27 mouse cellular contexts compared by ENCODE assay signal in genomic region chr1:39893153-39893880, GRCm38 (mm10). TPM values are rescaled to one million over a fixed set of nuclear protein-coding genes. Genes with fewer than 3 reads are reported as not detected.
DNase-seq lines count a peak whose midpoint lies in the region; ATAC-seq and TF ChIP-seq lines count a peak whose summit lies in the region.
"Had no signal": no experiment of that assay in that cellular context is flagged by ENCODE, and none has a peak within 500 bp of the region (broad histone marks: within the 10 kb centered on the region; RNA-seq: fewer than 3 reads in every experiment).

No protein-coding gene starts in this region.

- WGBS in lung, postnatal 0 days, result 86% methylated on average over 11 of the region's 11 CpGs

- DNase-seq in lung, postnatal 0 days (ENCODE audit: low spot score), result peak; percentile 26
- DNase-seq in lung, postnatal 14 days, result no peak
- DNase-seq in NIH3T3 (ENCODE audit: low read depth), result peak; percentile 52
- DNase-seq in embryo, embryonic 10.5 days (ENCODE audit: low spot score), result no peak
- no peak for DNase-seq in thymus, adult 18-20 months
- DNase-seq in kidney, postnatal 14 days, result no peak
- DNase-seq: adrenal gland, postnatal 10 days; cerebellum, adult 9-11 months; heart, adult 11 months; heart, postnatal 10 days; kidney, postnatal 36 days; liver, embryonic 13.5 days; lung, embryonic 14.5 days; lung, postnatal 4 days; right cerebral cortex, adult 18-20 months; right cerebral cortex, postnatal 4 days had no signal

- H3K9ac ChIP-seq in lung, postnatal 0 days (replicated peaks; ENCODE audit: low read depth), result no peak overlapping the region
- H3K9ac ChIP-seq: embryonic facial prominence, embryonic 12.5 days; forebrain, embryonic 12.5 days; heart, embryonic 12.5 days; limb, embryonic 13.5 days; liver, embryonic 13.5 days; lung, embryonic 14.5 days had no signal

- no peak overlapping the region for H3K4me3 ChIP-seq in lung, postnatal 0 days (ENCODE audit: low read depth, low read length)
- H3K4me3 ChIP-seq: embryonic facial prominence, embryonic 12.5 days; forebrain, embryonic 12.5 days; heart, embryonic 12.5 days; limb, embryonic 13.5 days; liver, embryonic 13.5 days; midbrain, embryonic 10.5 days had no signal

- H3K27ac ChIP-seq in lung, postnatal 0 days (ENCODE audit: low read length), result no peak overlapping the region
- H3K27ac ChIP-seq: embryonic facial prominence, embryonic 12.5 days; forebrain, embryonic 12.5 days; hindbrain, postnatal 0 days; limb, embryonic 13.5 days; liver, embryonic 13.5 days; midbrain, embryonic 10.5 days had no signal

- ATAC-seq in lung, postnatal 0 days, result no peak
- peak; percentile 75 for ATAC-seq in megakaryocyte, adult 5-6 weeks (ENCODE audit: poor library complexity, severe bottlenecking)
- ATAC-seq: activated CD4-positive, CD25-positive, alpha-beta regulatory T cell, adult 4 months; hindbrain, postnatal 0 days; intestine, postnatal 0 days; midbrain, embryonic 16.5 days; Patski had no signal

- no peak for TF ChIP-seq EP300 in lung, postnatal 0 days (IDR thresholded peaks at IDR 0.05)

- TF ChIP-seq CTCF in lung, postnatal 0 days (IDR thresholded peaks at IDR 0.05), result no peak

- H3K4me2 ChIP-seq in lung, postnatal 0 days (replicated peaks; ENCODE audit: low read depth, low read length), result no peak overlapping the region
- H3K4me2 ChIP-seq: embryonic facial prominence, embryonic 12.5 days; forebrain, embryonic 12.5 days; heart, embryonic 12.5 days; limb, embryonic 13.5 days; liver, embryonic 13.5 days; lung, embryonic 14.5 days had no signal

- H3K9me3 ChIP-seq in lung, postnatal 0 days (ENCODE audit: low read length), result no peaks in the 10 kb centered on the region
- H3K9me3 ChIP-seq: embryonic facial prominence, embryonic 12.5 days; forebrain, embryonic 12.5 days; limb, embryonic 13.5 days; liver, embryonic 13.5 days; midbrain, embryonic 10.5 days had no signal

- H3K4me1 ChIP-seq in lung, postnatal 0 days (ENCODE audit: insufficient read depth, low read depth, low read length), result no peaks in the 10 kb centered on the region
- H3K4me1 ChIP-seq: embryonic facial prominence, embryonic 12.5 days; limb, embryonic 13.5 days had no signal

- no peaks in the 10 kb centered on the region for H3K36me3 ChIP-seq in lung, postnatal 0 days (ENCODE audit: insufficient read depth, low read length)
- H3K36me3 ChIP-seq: embryonic facial prominence, embryonic 12.5 days; forebrain, embryonic 12.5 days; heart, embryonic 12.5 days; limb, embryonic 13.5 days; liver, embryonic 13.5 days; midbrain, embryonic 10.5 days had no signal

- H3K27me3 ChIP-seq in lung, postnatal 0 days (replicated peaks; ENCODE audit: insufficient read depth, low read length), result no peaks in the 10 kb centered on the region
- H3K27me3 ChIP-seq: embryonic facial prominence, embryonic 12.5 days; forebrain, embryonic 12.5 days; heart, embryonic 12.5 days; limb, embryonic 13.5 days; liver, embryonic 13.5 days; Patski had no signal

RNA-seq across cellular contexts. Expression of gene Map4k4, which starts 7.4 kb away (rescaled TPM):
- polyA plus RNA-seq in lung, postnatal 0 days (2015; fragmentation: Nextera tagmentation; extraction: Ambion mirVana), result 21.2 and 21.5 TPM in 2 replicates
- 52.1 and 52.3 TPM in 2 replicates for total RNA-seq in megakaryocyte, adult 5-6 weeks (2015)
- total RNA-seq in megakaryocyte, adult 5-6 weeks (2017), result 190 and 228 TPM in 2 replicates

Comparison
In these comparisons a context has a peak if more than half of its experiments do, and no peak if none do; other contexts are left out.
1. DNase-seq: peak in lung, postnatal 0 days (single experiment) and NIH3T3 (single experiment); none in lung, postnatal 14 days (single experiment), embryo, embryonic 10.5 days (single experiment), thymus, adult 18-20 months (0 of 2) and kidney, postnatal 14 days (single experiment).